Mouse (Mus musculus) liver, adult 2 months (tissue): ENCODE results near the gene Gm45808. TPM values are rescaled to one million over a fixed set of nuclear protein-coding genes. Genes with fewer than 3 reads are reported as not detected.
"Not testable (repeated sequence)": the region's sequence is repeated elsewhere in the genome, so short reads cannot be mapped to it uniquely, and the experiment has no call there.

Experiments
- DNase-seq: peaks from one replicate; pipeline ENCODE4 v3.0.0-alpha.2; 2011; ENCODE audit warnings: low read depth, low spot score; ENCODE audit errors: extremely low read depth
- H3K27ac ChIP-seq: fragments of 200-500 bp; replicated peaks from 2 replicates; pipeline ENCODE4 v1.5.1; 2012; ENCODE audit warnings: low read depth, mild to moderate bottlenecking, control low read depth, inconsistent platforms, low read length; ENCODE audit not compliant: insufficient read depth
- H3K27me3 ChIP-seq: fragments of 200-500 bp; 2 replicates; pipeline ENCODE4 v1.6.1; 2012; ENCODE audit warnings: mild to moderate bottlenecking, moderate library complexity, low read length, inconsistent platforms; ENCODE audit not compliant: control insufficient read depth, insufficient read depth
- H3K36me3 ChIP-seq: fragments of 200-500 bp; 2 replicates; pipeline ENCODE4 v1.6.1; 2012; ENCODE audit warnings: low read length, inconsistent platforms; ENCODE audit not compliant: control insufficient read depth, insufficient read depth
- H3K4me1 ChIP-seq: fragments of 200-500 bp; 2 replicates; pipeline ENCODE4 v1.6.1; 2011; ENCODE audit warnings: low read length; ENCODE audit not compliant: control insufficient read depth, insufficient read depth
- H3K4me3 ChIP-seq: fragments of 200-500 bp; 2 replicates; pipeline ENCODE4 v1.5.1; 2011; ENCODE audit warnings: low read depth, mild to moderate bottlenecking, control low read depth, low read length, moderate library complexity; ENCODE audit not compliant: insufficient read depth
- H3K79me2 ChIP-seq: fragments of 200-500 bp; 2 replicates; pipeline ENCODE4 v1.6.1; 2012; ENCODE audit warnings: inconsistent platforms, mild to moderate bottlenecking, low read length, moderate library complexity; ENCODE audit not compliant: control insufficient read depth, insufficient read depth
- H3K9ac ChIP-seq: fragments of 200-500 bp; 2 replicates; pipeline ENCODE4 v1.6.1; 2012; ENCODE audit warnings: low read depth, mild to moderate bottlenecking, control low read depth, inconsistent platforms, low read length
- CTCF ChIP-seq: fragments of 200-500 bp; IDR thresholded peaks from 2 replicates; pipeline ENCODE4 v1.5.1; 2011; ENCODE audit warnings: low read depth, low read length, control low read depth
- POLR2A ChIP-seq: fragments of 200-500 bp; IDR thresholded peaks from 2 replicates; pipeline ENCODE4 v1.6.1; 2011; ENCODE audit warnings: low read length, control low read depth; ENCODE audit not compliant: insufficient read depth; ENCODE audit errors: extremely low read depth
- WGBS: fragments of 180-500 bp; shearing (Covaris S2); methylation state at CpG from one replicate; pipeline ENCODE4 v1.1.7; 2018; 5-methylcytosine and 5-hydroxymethylcytosine counted together
- polyA plus RNA-seq: library from polyadenylated mRNA; depleted of rRNA; stranded (reverse); fragments of >200 nt; gene quantifications from 2 replicates; pipeline ENCODE4 v1.2.3, GENCODE M21; 2012
- total RNA-seq: library from RNA; depleted of rRNA; stranded (reverse); fragments of >200 nt; gene quantifications from 2 replicates; pipeline ENCODE4 v1.2.3, GENCODE M21; 2014

Gene Gm45808
- total and polyA plus RNA-seq, 2 experiments = 0.28 to 1.3 TPM

GRCm38 (mm10) chr7:45521728-45522184 lies 35.1 kb upstream of the Gm45808 start:
- 1% methylated on average over 28 of the region's 28 CpGs for WGBS
- Histone ChIP-seq H3K4me3 (peak overlapping the region; percentile 56), H3K79me2 (peaks cover 8% of the 10 kb centered on the region), H3K36me3 (peaks cover 3% of the 10 kb centered on the region; the same call in 1 of the 2 replicates), H3K27me3 (no peaks in the 10 kb centered on the region), H3K9ac (peak overlapping the region; percentile 71), H3K4me1 (peaks cover 11% of the 10 kb centered on the region), H3K27ac (peak overlapping the region; percentile 50)
- TF ChIP-seq CTCF = no peak
- no peak for TF ChIP-seq POLR2A
- DNase-seq = peak; percentile 72

- peaks cover 3% of the 10 kb centered on the region; the same call in 1 of the 2 replicates for H3K36me3 ChIP-seq
- 93% methylated on average over 7 of the region's 7 CpGs for WGBS
- no peak overlapping the region for H3K4me3 ChIP-seq
- peaks cover 11% of the 10 kb centered on the region for H3K4me1 ChIP-seq
- H3K27me3 ChIP-seq = no peaks in the 10 kb centered on the region
- H3K79me2 ChIP-seq = peaks cover 8% of the 10 kb centered on the region
- TF ChIP-seq POLR2A = no peak
- H3K9ac ChIP-seq = no peak overlapping the region
- DNase-seq = no peak
- H3K27ac ChIP-seq = no peak overlapping the region
Measured at GRCm38 (mm10) chr7:45520605-45521004, 34.0 kb upstream of the Gm45808 start.

GRCm38 (mm10) chr7:45519345-45520120 lies 32.9 kb upstream of the Gm45808 start:
- peaks cover 3% of the 10 kb centered on the region; the same call in 1 of the 2 replicates for H3K36me3 ChIP-seq
- DNase-seq = no peak
- no peak overlapping the region for H3K27ac ChIP-seq
- H3K27me3 ChIP-seq = no peaks in the 10 kb centered on the region
- WGBS = 77% methylated on average over 8 of the region's 8 CpGs
- no peak overlapping the region for H3K9ac ChIP-seq
- peaks cover under 1% of the 10 kb centered on the region; the same call in 1 of the 2 replicates for H3K79me2 ChIP-seq
- no peak overlapping the region for H3K4me3 ChIP-seq
- no peak for TF ChIP-seq CTCF
- no peak for TF ChIP-seq POLR2A
- peaks cover 6% of the 10 kb centered on the region for H3K4me1 ChIP-seq

GRCm38 (mm10) chr7:45518618-45519017 lies 32.0 kb upstream of the Gm45808 start:
- H3K79me2 ChIP-seq = no peaks in the 10 kb centered on the region
- WGBS = 95% methylated on average over 16 of the region's 16 CpGs
- no peak overlapping the region for H3K4me3 ChIP-seq
- no peak for TF ChIP-seq POLR2A
- no peak for TF ChIP-seq CTCF
- no peak overlapping the region for H3K9ac ChIP-seq
- H3K36me3 ChIP-seq = peaks cover 3% of the 10 kb centered on the region; the same call in 1 of the 2 replicates
- peaks cover 4% of the 10 kb centered on the region; the same call in 1 of the 2 replicates for H3K4me1 ChIP-seq
- H3K27me3 ChIP-seq = no peaks in the 10 kb centered on the region
- DNase-seq = no peak
- H3K27ac ChIP-seq = no peak overlapping the region

GRCm38 (mm10) chr7:45516846-45517245 lies 30.2 kb upstream of the Gm45808 start:
- not testable (repeated sequence) for H3K9ac ChIP-seq, H3K79me2 ChIP-seq, H3K4me3 ChIP-seq, H3K4me1 ChIP-seq, H3K27me3 ChIP-seq, DNase-seq, H3K27ac ChIP-seq, H3K36me3 ChIP-seq
- whole genome bisulfite sequencing = 68% methylated on average over 5 of the region's 5 CpGs

- 61% methylated on average over 16 of the region's 16 CpGs for WGBS
- TF ChIP-seq POLR2A (no peak), CTCF (no peak)
- H3K4me3 ChIP-seq = no peak overlapping the region
- H3K4me1 ChIP-seq = no peaks in the 10 kb centered on the region
- H3K9ac ChIP-seq = no peak overlapping the region
- no peaks in the 10 kb centered on the region for H3K79me2 ChIP-seq
- no peak overlapping the region for H3K27ac ChIP-seq
- no peak for DNase-seq
- H3K27me3 ChIP-seq = no peaks in the 10 kb centered on the region
- H3K36me3 ChIP-seq = no peaks in the 10 kb centered on the region
Measured at GRCm38 (mm10) chr7:45515436-45515835, 28.8 kb upstream of the Gm45808 start.
